Mouse (Mus musculus): ENCODE measurements around the gene Zfp664. TPM values are rescaled to one million over a fixed set of nuclear protein-coding genes. Genes with fewer than 3 reads are reported as not detected.

The Zfp664 gene
- polyA plus RNA-seq, 1 experiment from 2014 or later: 63.8 TPM

DNA sequence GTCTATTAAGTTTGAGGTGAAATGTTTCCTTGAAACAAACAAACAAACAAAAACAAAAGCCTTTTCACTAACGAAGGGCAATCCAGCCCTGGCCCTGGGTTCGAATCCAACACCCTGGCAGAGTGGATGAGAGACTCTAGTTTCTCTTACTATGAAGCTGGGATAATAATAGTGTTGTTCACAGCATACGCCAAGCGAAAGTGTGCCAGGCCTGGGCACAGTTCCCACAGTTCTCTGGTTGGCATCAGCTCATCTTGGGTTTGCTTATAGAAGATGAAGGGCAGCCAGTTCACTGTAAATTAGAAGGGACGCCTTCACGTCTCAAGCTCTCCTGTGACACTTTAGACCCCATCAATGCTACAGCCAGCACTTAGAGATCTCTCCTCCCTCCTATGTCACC, 39.2 kb downstream of the Zfp664 start:
- Histone ChIP-seq H3K27me3 (ENCODE audit: control insufficient read depth, insufficient read depth, low read length) (no peaks in the 10 kb centered on the region), H3K9me3 (replicated peaks; ENCODE audit: control insufficient read depth, low read length) (no peaks in the 10 kb centered on the region), H3K4me1 (ENCODE audit: control insufficient read depth, insufficient read depth, low read length) (peaks cover 5% of the 10 kb centered on the region), H3K27ac (ENCODE audit: low read depth, low read length) (no peak overlapping the region), H3K9ac (ENCODE audit: low read depth, low read length) (no peak overlapping the region), H3K4me3 (ENCODE audit: low read depth, low read length) (no peak overlapping the region), H3K4me2 (no peak overlapping the region), H3K36me3 (ENCODE audit: control insufficient read depth, insufficient read depth, low read length) (no peaks in the 10 kb centered on the region)
- WGBS (ENCODE audit: insufficient replicate concordance): 87% methylated on average over 6 of the region's 6 CpGs
- ATAC-seq (replicated peaks; ENCODE audit: insufficient number of reproducible peaks, low FRiP score, low TSS enrichment): no peak

GRCm38 (mm10) chr5:124902195-124902594, 39.7 kb downstream of the Zfp664 start:
- H3K9me3 ChIP-seq (replicated peaks; ENCODE audit: control insufficient read depth, low read length): no peaks in the 10 kb centered on the region
- ATAC-seq (replicated peaks; ENCODE audit: insufficient number of reproducible peaks, low FRiP score, low TSS enrichment): no peak
- H3K36me3 ChIP-seq (ENCODE audit: control insufficient read depth, insufficient read depth, low read length): no peaks in the 10 kb centered on the region
- peaks cover 5% of the 10 kb centered on the region for H3K4me1 ChIP-seq (ENCODE audit: control insufficient read depth, insufficient read depth, low read length)
- no peak overlapping the region for H3K4me2 ChIP-seq
- 83% methylated on average over 10 of the region's 10 CpGs for WGBS (ENCODE audit: insufficient replicate concordance)
- H3K9ac ChIP-seq (ENCODE audit: low read depth, low read length): no peak overlapping the region
- no peak overlapping the region for H3K4me3 ChIP-seq (ENCODE audit: low read depth, low read length)
- H3K27ac ChIP-seq (ENCODE audit: low read depth, low read length): no peak overlapping the region
- H3K27me3 ChIP-seq (ENCODE audit: control insufficient read depth, insufficient read depth, low read length): no peaks in the 10 kb centered on the region

GRCm38 (mm10) chr5:124903852-124904251, 41.4 kb downstream of the Zfp664 start:
- no peak for ATAC-seq (replicated peaks; ENCODE audit: insufficient number of reproducible peaks, low FRiP score, low TSS enrichment)
- no peak overlapping the region for H3K4me3 ChIP-seq (ENCODE audit: low read depth, low read length)
- H3K4me2 ChIP-seq: no peak overlapping the region
- 0 out of 2 replicates have a peak, but pooled peaks cover 2% of the 10 kb centered on the region for H3K27me3 ChIP-seq (ENCODE audit: control insufficient read depth, insufficient read depth, low read length)
- no peak overlapping the region for H3K27ac ChIP-seq (ENCODE audit: low read depth, low read length)
- WGBS (ENCODE audit: insufficient replicate concordance): 79% methylated on average over 4 of the region's 4 CpGs
- H3K4me1 ChIP-seq (ENCODE audit: control insufficient read depth, insufficient read depth, low read length): peaks cover 5% of the 10 kb centered on the region
- no peaks in the 10 kb centered on the region for H3K9me3 ChIP-seq (replicated peaks; ENCODE audit: control insufficient read depth, low read length)
- H3K36me3 ChIP-seq (ENCODE audit: control insufficient read depth, insufficient read depth, low read length): no peaks in the 10 kb centered on the region
- no peak overlapping the region for H3K9ac ChIP-seq (ENCODE audit: low read depth, low read length)

DNA sequence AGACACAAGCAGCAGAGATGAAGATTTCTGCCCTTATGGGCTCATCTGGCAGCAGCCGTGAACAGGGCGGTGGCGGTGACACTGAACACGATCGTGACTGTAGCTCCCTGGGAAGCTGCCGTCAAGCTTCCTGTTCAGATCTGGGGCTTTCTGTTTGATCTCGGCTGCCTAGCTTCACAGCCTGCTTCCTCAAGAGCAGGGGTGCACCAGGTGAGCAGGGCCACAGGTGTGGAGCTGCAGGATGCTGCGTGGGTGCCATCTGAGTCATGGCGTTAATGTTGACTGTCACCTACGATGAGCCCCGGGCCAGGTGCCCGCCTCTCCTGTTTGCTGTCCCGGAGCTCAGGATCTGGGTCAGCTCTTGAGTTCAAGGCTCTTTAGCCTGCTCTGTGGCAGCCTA, 44.4 kb downstream of the Zfp664 start:
- Histone ChIP-seq H3K4me2 (no peak overlapping the region), H3K4me1 (ENCODE audit: control insufficient read depth, insufficient read depth, low read length) (no peaks in the 10 kb centered on the region), H3K27me3 (ENCODE audit: control insufficient read depth, insufficient read depth, low read length) (0 out of 2 replicates have a peak, but pooled peaks cover 5% of the 10 kb centered on the region), H3K9me3 (replicated peaks; ENCODE audit: control insufficient read depth, low read length) (no peaks in the 10 kb centered on the region), H3K4me3 (ENCODE audit: low read depth, low read length) (no peak overlapping the region), H3K36me3 (ENCODE audit: control insufficient read depth, insufficient read depth, low read length) (no peaks in the 10 kb centered on the region), H3K27ac (ENCODE audit: low read depth, low read length) (no peak overlapping the region), H3K9ac (ENCODE audit: low read depth, low read length) (no peak overlapping the region)
- WGBS (ENCODE audit: insufficient replicate concordance): 55% methylated on average over 13 of the region's 13 CpGs
- no peak for ATAC-seq (replicated peaks; ENCODE audit: insufficient number of reproducible peaks, low FRiP score, low TSS enrichment)

DNA sequence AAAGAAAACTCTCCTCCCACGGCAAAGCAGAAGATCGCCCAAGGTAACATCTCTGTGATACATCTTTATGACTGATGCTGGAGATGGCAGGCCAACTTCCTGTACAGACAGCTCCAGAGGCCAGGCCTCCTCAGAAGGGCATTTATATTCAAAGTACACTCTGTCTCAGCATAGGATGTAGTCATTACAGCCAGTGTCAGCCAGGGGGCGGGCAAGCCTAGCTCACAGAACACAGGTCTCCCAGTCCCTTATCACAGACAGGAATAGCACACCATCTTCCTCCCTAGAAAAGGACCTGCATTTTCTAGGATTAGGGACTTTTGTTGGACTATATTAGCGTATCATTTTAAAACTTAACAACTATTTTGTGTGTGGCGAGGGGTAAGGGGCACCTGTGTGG, 46.4 kb downstream of the Zfp664 start:
- no peak overlapping the region for H3K4me2 ChIP-seq
- no peak for ATAC-seq (replicated peaks; ENCODE audit: insufficient number of reproducible peaks, low FRiP score, low TSS enrichment)
- no peaks in the 10 kb centered on the region for H3K36me3 ChIP-seq (ENCODE audit: control insufficient read depth, insufficient read depth, low read length)
- H3K9ac ChIP-seq (ENCODE audit: low read depth, low read length): no peak overlapping the region
- peaks cover 9% of the 10 kb centered on the region for H3K27me3 ChIP-seq (ENCODE audit: control insufficient read depth, insufficient read depth, low read length)
- no peak overlapping the region for H3K4me3 ChIP-seq (ENCODE audit: low read depth, low read length)
- no peaks in the 10 kb centered on the region for H3K9me3 ChIP-seq (replicated peaks; ENCODE audit: control insufficient read depth, low read length)
- no peak overlapping the region for H3K27ac ChIP-seq (ENCODE audit: low read depth, low read length)
- WGBS (ENCODE audit: insufficient replicate concordance): 22% methylated on average over 5 of the region's 5 CpGs
- H3K4me1 ChIP-seq (ENCODE audit: control insufficient read depth, insufficient read depth, low read length): no peaks in the 10 kb centered on the region

DNA sequence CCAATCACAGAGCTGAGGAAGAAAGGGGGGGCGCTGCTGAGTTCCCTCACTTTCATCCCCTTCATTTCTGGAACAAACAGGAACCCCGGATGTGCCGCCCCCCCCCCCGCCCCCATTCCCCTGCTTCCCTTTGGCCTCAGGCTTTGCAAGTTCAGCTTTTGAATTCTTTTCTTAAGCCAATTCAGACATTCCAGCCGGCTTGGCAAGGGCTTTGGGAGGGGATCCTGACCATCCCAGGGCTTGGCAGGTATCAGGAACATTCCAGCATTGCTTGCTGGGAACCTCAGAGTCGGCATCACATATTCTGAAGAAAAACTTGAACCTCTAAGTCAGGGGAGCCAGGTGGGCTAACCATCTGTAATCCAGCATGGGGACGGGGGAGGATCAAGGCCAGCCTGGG, 49.8 kb downstream of the Zfp664 start:
- Histone ChIP-seq H3K9ac (ENCODE audit: low read depth, low read length) (no peak overlapping the region), H3K9me3 (replicated peaks; ENCODE audit: control insufficient read depth, low read length) (no peaks in the 10 kb centered on the region)
- WGBS (ENCODE audit: insufficient replicate concordance): 45% methylated on average over 7 of the region's 7 CpGs

GRCm38 (mm10) chr5:124912946-124913933, 50.7 kb downstream of the Zfp664 start:
- no peak for ATAC-seq (replicated peaks; ENCODE audit: insufficient number of reproducible peaks, low FRiP score, low TSS enrichment)
- Histone ChIP-seq H3K27ac (ENCODE audit: low read depth, low read length) (no peak overlapping the region), H3K9me3 (replicated peaks; ENCODE audit: control insufficient read depth, low read length) (no peaks in the 10 kb centered on the region), H3K4me1 (ENCODE audit: control insufficient read depth, insufficient read depth, low read length) (no peaks in the 10 kb centered on the region), H3K27me3 (ENCODE audit: control insufficient read depth, insufficient read depth, low read length) (peaks cover 9% of the 10 kb centered on the region), H3K4me3 (ENCODE audit: low read depth, low read length) (no peak overlapping the region), H3K4me2 (no peak overlapping the region), H3K36me3 (ENCODE audit: control insufficient read depth, insufficient read depth, low read length) (no peaks in the 10 kb centered on the region), H3K9ac (ENCODE audit: low read depth, low read length) (no peak overlapping the region)
- 41% methylated on average over 20 of the region's 20 CpGs for WGBS (ENCODE audit: insufficient replicate concordance)

More for the DNA sequence above, 49.8 kb downstream of the Zfp664 start:
- no peak for ATAC-seq (replicated peaks; ENCODE audit: insufficient number of reproducible peaks, low FRiP score, low TSS enrichment)
- peaks cover 9% of the 10 kb centered on the region for H3K27me3 ChIP-seq (ENCODE audit: control insufficient read depth, insufficient read depth, low read length)
- H3K4me1 ChIP-seq (ENCODE audit: control insufficient read depth, insufficient read depth, low read length): no peaks in the 10 kb centered on the region
- no peak overlapping the region for H3K4me3 ChIP-seq (ENCODE audit: low read depth, low read length)
- no peak overlapping the region for H3K4me2 ChIP-seq
- no peak overlapping the region for H3K27ac ChIP-seq (ENCODE audit: low read depth, low read length)
- no peaks in the 10 kb centered on the region for H3K36me3 ChIP-seq (ENCODE audit: control insufficient read depth, insufficient read depth, low read length)

DNA sequence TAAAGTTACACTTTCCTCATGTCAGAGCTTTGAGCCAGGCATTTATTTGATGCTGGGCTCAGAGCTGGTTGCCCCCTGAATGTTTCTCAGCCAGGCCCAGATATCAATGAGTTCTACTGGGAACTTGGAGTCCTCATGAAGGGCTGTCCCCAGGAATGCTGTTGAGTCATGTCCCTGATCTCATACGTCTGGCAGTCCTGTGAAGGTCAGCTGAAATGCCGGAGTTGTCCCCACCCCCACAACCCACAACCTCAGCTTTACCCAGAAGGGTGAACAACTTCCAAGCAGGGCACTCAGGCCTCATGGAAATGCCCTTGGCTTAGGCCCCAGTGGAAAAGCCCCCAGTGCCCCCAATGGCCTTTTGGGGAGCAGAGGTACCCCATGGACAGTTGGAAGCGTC, 57.3 kb downstream of the Zfp664 start:
- H3K9me3 ChIP-seq (replicated peaks; ENCODE audit: control insufficient read depth, low read length): no peaks in the 10 kb centered on the region
- 0 out of 2 replicates have a peak, but pooled peaks cover 2% of the 10 kb centered on the region for H3K27me3 ChIP-seq (ENCODE audit: control insufficient read depth, insufficient read depth, low read length)
- H3K4me3 ChIP-seq (ENCODE audit: low read depth, low read length): no peak overlapping the region
- no peak overlapping the region for H3K27ac ChIP-seq (ENCODE audit: low read depth, low read length)
- WGBS (ENCODE audit: insufficient replicate concordance): 47% methylated on average over 3 of the region's 3 CpGs
- no peak overlapping the region for H3K4me2 ChIP-seq
- H3K9ac ChIP-seq (ENCODE audit: low read depth, low read length): no peak overlapping the region
- H3K36me3 ChIP-seq (ENCODE audit: control insufficient read depth, insufficient read depth, low read length): no peaks in the 10 kb centered on the region
- H3K4me1 ChIP-seq (ENCODE audit: control insufficient read depth, insufficient read depth, low read length): peaks cover 15% of the 10 kb centered on the region; the same call in 1 of the 2 replicates
- no peak for ATAC-seq (replicated peaks; ENCODE audit: insufficient number of reproducible peaks, low FRiP score, low TSS enrichment)
